Mouse (Mus musculus) intestine, postnatal 0 days (tissue): ENCODE results near the gene Per1. TPM values are rescaled to one million over a fixed set of nuclear protein-coding genes. Genes with fewer than 3 reads are reported as not detected.

ENCODE experiments used
- ATAC-seq: fragments of 200-750 bp; cut with Nextera tagmentation; 2 replicates; pipeline ENCODE4 v1.8.0; 2017; ENCODE audit warnings: mild to moderate bottlenecking, moderate TSS enrichment, moderate library complexity
- H3K27ac ChIP-seq: fragments of 300-500 bp; sonication (generic); 2 replicates; pipeline ENCODE4 v1.5.1; 2014; ENCODE audit warnings: mild to moderate bottlenecking, low read depth, low read length, moderate library complexity
- H3K27me3 ChIP-seq: fragments of 300-500 bp; sonication (generic); replicated peaks from 2 replicates; pipeline ENCODE4 v1.6.1; 2014; ENCODE audit warnings: low read length, mixed read lengths; ENCODE audit not compliant: control insufficient read depth, insufficient read depth
- H3K36me3 ChIP-seq: fragments of 300-500 bp; sonication (generic); 2 replicates; pipeline ENCODE4 v1.6.1; 2014; ENCODE audit warnings: mild to moderate bottlenecking, moderate library complexity; ENCODE audit not compliant: control insufficient read depth, insufficient read depth
- H3K4me1 ChIP-seq: fragments of 300-500 bp; sonication (generic); replicated peaks from 2 replicates; pipeline ENCODE4 v1.6.1; 2014; ENCODE audit warnings: antibody characterized with exemption, low read length, mixed read lengths; ENCODE audit not compliant: control insufficient read depth, insufficient read depth
- H3K4me2 ChIP-seq: fragments of 300-500 bp; sonication (generic); replicated peaks from 2 replicates; pipeline ENCODE4 v1.6.1; 2014; ENCODE audit warnings: low read depth, mild to moderate bottlenecking, moderate library complexity
- H3K4me3 ChIP-seq: fragments of 300-500 bp; sonication (generic); 2 replicates; pipeline ENCODE4 v1.5.1; 2014; ENCODE audit warnings: low read depth, low read length
- H3K9ac ChIP-seq: fragments of 300-500 bp; sonication (generic); 2 replicates; pipeline ENCODE4 v1.6.1; 2014; ENCODE audit warnings: mild to moderate bottlenecking, low read depth, low read length
- H3K9me3 ChIP-seq: fragments of 300-500 bp; sonication (generic); 2 replicates; pipeline ENCODE4 v1.6.1; 2016; ENCODE audit warnings: mixed run types; ENCODE audit not compliant: control insufficient read depth
- CTCF ChIP-seq: sonication (generic); IDR thresholded peaks from 2 replicates; pipeline ENCODE4 v1.5.1; 2016; ENCODE audit warnings: low read depth, mild to moderate bottlenecking, control low read depth, antibody characterized with exemption, moderate library complexity
- WGBS: fragments of 180-500 bp; shearing (Covaris S2); extraction: QIAGEN DNeasy Blood & Tissue Kit; methylation state at CpG from one replicate; pipeline ENCODE4 v1.1.7; 2014; 5-methylcytosine and 5-hydroxymethylcytosine counted together
- polyA plus RNA-seq: library from polyadenylated mRNA; unstranded; fragments of >200 nt; fragmentation: Nextera tagmentation; extraction: Ambion mirVana; gene quantifications from 2 replicates; pipeline ENCODE4 v1.2.1, GENCODE M21; 2015

Per1 gene
- polyA plus RNA-seq, 1 experiment from 2014 or later, result 11.3 TPM

GRCm38 (mm10) chr11:69120221-69121000 is 25.4 kb downstream of the Per1 start, which contains the start of gene Hes7:
Gene Hes7, plus strand, starts transcription at chr11:69120404.
- Histone ChIP-seq H3K4me1 (0 out of 2 replicates have a peak, but pooled peaks cover 12% of the 10 kb centered on the region), H3K4me3 (peak within 1 kb of the TSS; percentile 53), H3K27ac (no peak within 1 kb of the TSS), H3K9me3 (no peaks in the 10 kb centered on the region), H3K9ac (peak within 1 kb of the TSS; percentile 37; the same call in 1 of the 2 replicates), H3K36me3 (no peaks in the 10 kb centered on the region), H3K4me2 (peak within 1 kb of the TSS; percentile 95), H3K27me3 (no peaks in the 10 kb centered on the region)
- 10% methylated on average over 27 of the region's 27 CpGs for WGBS
- ATAC-seq, result no peak
- TF ChIP-seq CTCF, result no peak

- no peaks in the 10 kb centered on the region for H3K36me3 ChIP-seq
- H3K9me3 ChIP-seq, result no peaks in the 10 kb centered on the region
- TF ChIP-seq CTCF, result no peak
- H3K4me3 ChIP-seq, result peak overlapping the region; percentile 53
- peak overlapping the region; percentile 53; the same call in 1 of the 2 replicates for H3K9ac ChIP-seq
- WGBS, result 3% methylated on average over 32 of the region's 33 CpGs
- ATAC-seq, result no peak
- H3K27me3 ChIP-seq, result no peaks in the 10 kb centered on the region
- 0 out of 2 replicates have a peak overlapping the region, but pooled peaks have one; percentile 78 for H3K27ac ChIP-seq
- 0 out of 2 replicates have a peak, but pooled peaks cover 12% of the 10 kb centered on the region for H3K4me1 ChIP-seq
- H3K4me2 ChIP-seq, result peak overlapping the region; percentile 93
Measured at GRCm38 (mm10) chr11:69121001-69121740, 26.2 kb downstream of the Per1 start.

- TF ChIP-seq CTCF, result no peak
- Histone ChIP-seq H3K4me3 (peak overlapping the region; percentile 53), H3K9ac (peak overlapping the region; percentile 53), H3K9me3 (no peaks in the 10 kb centered on the region), H3K4me1 (0 out of 2 replicates have a peak, but pooled peaks cover 12% of the 10 kb centered on the region), H3K27me3 (0 out of 2 replicates have a peak, but pooled peaks cover 2% of the 10 kb centered on the region), H3K27ac (peak overlapping the region; percentile 78), H3K4me2 (peak overlapping the region; percentile 93), H3K36me3 (no peaks in the 10 kb centered on the region)
- no peak for ATAC-seq
- WGBS, result under 1% methylated on average over 27 of the region's 32 CpGs
Measured at GRCm38 (mm10) chr11:69121741-69122335, 26.8 kb downstream of the Per1 start.

- peak within 1 kb of the TSS; percentile 53 for H3K9ac ChIP-seq
- H3K9me3 ChIP-seq, result no peaks in the 10 kb centered on the region
- H3K4me1 ChIP-seq, result 0 out of 2 replicates have a peak, but pooled peaks cover 12% of the 10 kb centered on the region
- H3K27ac ChIP-seq, result peak within 1 kb of the TSS; percentile 78
- H3K4me2 ChIP-seq, result peak within 1 kb of the TSS; percentile 93
- peak; percentile 12 for ATAC-seq
- TF ChIP-seq CTCF, result peak; percentile 89
- peak within 1 kb of the TSS; percentile 53 for H3K4me3 ChIP-seq
- no peaks in the 10 kb centered on the region for H3K36me3 ChIP-seq
- WGBS, result under 1% methylated on average over 59 of the region's 66 CpGs
- peaks cover 7% of the 10 kb centered on the region; the same call in 1 of the 2 replicates for H3K27me3 ChIP-seq
Measured at GRCm38 (mm10) chr11:69122336-69122951, 27.4 kb downstream of the Per1 start, which contains the start of gene 9130213A22Rik. Gene 9130213A22Rik, minus strand, starts transcription at chr11:69122589.

GRCm38 (mm10) chr11:69123056-69123692 is 28.2 kb downstream of the Per1 start:
- Histone ChIP-seq H3K9me3 (no peaks in the 10 kb centered on the region), H3K4me2 (peak overlapping the region; percentile 93), H3K36me3 (no peaks in the 10 kb centered on the region), H3K27me3 (peaks cover 7% of the 10 kb centered on the region; the same call in 1 of the 2 replicates), H3K4me1 (0 out of 2 replicates have a peak, but pooled peaks cover 12% of the 10 kb centered on the region), H3K4me3 (peak overlapping the region; percentile 53), H3K27ac (peak overlapping the region; percentile 87), H3K9ac (peak overlapping the region; percentile 53)
- ATAC-seq, result 0 out of 2 replicates have a peak, but pooled peaks have one; percentile 22
- WGBS, result under 1% methylated on average over 29 of the region's 29 CpGs
- peak; percentile 49 for TF ChIP-seq CTCF
